Mouse (Mus musculus) embryonic fibroblast, embryonic 13.5 days (primary cell): Measurements from ENCODE around the gene Snorc. TPM values are rescaled to one million over a fixed set of nuclear protein-coding genes. Genes with fewer than 3 reads are reported as not detected.
"Not testable (repeated sequence)": the region's sequence is repeated elsewhere in the genome, so short reads cannot be mapped to it uniquely, and the experiment has no call there.

ENCODE experiments used
- H3K27ac ChIP-seq: 2 replicates; pipeline ENCODE4 v1.5.1; 2012; ENCODE audit warnings: low read length, control low read depth, inconsistent platforms; ENCODE audit not compliant: insufficient read depth
- H3K4me1 ChIP-seq: 2 replicates; pipeline ENCODE4 v1.6.1; 2011; ENCODE audit warnings: low read length; ENCODE audit not compliant: control insufficient read depth, insufficient read depth
- H3K4me3 ChIP-seq: 2 replicates; pipeline ENCODE4 v1.5.1; 2011; ENCODE audit warnings: mild to moderate bottlenecking, control low read depth, low read length; ENCODE audit not compliant: insufficient read depth
- CTCF ChIP-seq: IDR thresholded peaks from 2 replicates; pipeline ENCODE4 v1.5.1; 2011; ENCODE audit warnings: mild to moderate bottlenecking, control low read depth, low read length, moderate library complexity, borderline replicate concordance; ENCODE audit not compliant: insufficient read depth
- POLR2A ChIP-seq: IDR thresholded peaks from 2 replicates; pipeline ENCODE4 v1.6.1; 2011; ENCODE audit warnings: low read depth, mild to moderate bottlenecking, control low read depth, low read length, moderate library complexity
- polyA plus RNA-seq: library from polyadenylated mRNA; stranded (reverse); fragments of >200 nt; gene quantifications from 2 replicates; pipeline ENCODE4 v1.2.4, GENCODE M21; 2011; ENCODE audit warnings: low read depth; ENCODE audit not compliant: missing spikeins, insufficient read length

Snorc gene
- not detected in 2 replicates for polyA plus RNA-seq

DNA sequence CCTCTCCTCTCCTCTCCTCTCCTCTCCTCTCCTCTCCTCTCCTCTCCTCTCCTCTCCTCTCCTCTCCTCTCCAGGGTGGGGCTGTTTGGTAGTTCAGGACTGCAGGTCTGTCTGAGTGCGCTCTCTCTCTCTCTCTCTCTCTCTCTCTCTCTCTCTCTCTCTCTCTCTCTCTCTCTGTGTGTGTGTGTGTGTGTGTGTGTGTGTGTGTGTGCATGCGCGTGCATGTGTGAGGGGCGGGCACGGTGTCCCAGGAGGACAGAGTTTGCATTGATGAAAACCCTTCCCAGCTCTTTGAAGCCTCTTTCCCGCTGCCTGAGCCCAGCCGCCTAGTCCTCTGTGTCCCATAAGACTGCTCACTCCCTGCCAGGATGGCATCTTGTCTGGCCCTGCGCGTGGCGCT, at the start of gene Snorc:
Snorc (plus strand) TSS at position 301 of the 400 bp plus-strand sequence.
- not testable (repeated sequence) for H3K4me1 ChIP-seq, H3K4me3 ChIP-seq, H3K27ac ChIP-seq

DNA sequence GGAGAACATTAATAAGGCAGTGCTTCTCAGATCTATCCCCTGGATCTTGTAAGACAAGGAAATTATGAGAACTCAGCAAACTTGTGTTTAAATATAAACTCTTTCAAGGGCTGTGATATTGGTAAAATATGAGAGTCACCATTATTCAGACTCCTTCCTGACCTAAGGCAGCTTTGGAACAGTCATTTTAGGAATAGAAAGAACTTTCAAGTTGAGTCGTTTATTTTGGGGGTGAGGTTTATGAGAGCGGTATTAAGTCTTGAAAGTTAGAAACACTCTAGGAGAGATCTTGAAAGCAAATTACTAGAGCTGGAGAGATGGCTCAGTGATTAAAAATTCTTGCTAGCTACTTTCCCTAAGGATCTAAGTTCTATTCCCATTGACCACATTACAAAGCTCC, 34.9 kb upstream of the Snorc start:
- H3K27ac ChIP-seq: no peak overlapping the region
- H3K4me1 ChIP-seq: no peaks in the 10 kb centered on the region
- H3K4me3 ChIP-seq: no peak overlapping the region
- TF ChIP-seq POLR2A (no peak), CTCF (no peak)

DNA sequence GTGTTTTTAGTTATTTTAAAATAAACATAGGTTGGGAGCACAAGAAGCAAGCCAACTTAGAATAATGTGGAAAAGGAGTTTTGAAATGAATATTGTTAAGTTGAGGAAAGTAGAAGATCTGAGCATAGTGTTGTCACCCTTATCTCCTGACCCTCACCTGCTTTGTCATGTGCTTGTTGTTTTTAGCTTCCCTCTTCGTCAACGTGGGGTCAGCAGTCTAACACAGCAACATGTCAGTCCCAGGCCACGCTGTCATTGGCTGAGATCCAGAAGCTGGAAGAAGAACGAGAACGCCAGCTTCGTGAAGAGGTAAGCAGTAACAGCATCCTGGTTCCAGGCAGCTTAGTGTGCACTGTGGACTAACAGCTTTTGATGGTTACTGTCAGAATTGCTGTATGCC, 33.5 kb upstream of the Snorc start:
- H3K27ac ChIP-seq: no peak overlapping the region
- H3K4me1 ChIP-seq: no peaks in the 10 kb centered on the region
- no peak overlapping the region for H3K4me3 ChIP-seq
- TF ChIP-seq POLR2A: no peak
- TF ChIP-seq CTCF: no peak

DNA sequence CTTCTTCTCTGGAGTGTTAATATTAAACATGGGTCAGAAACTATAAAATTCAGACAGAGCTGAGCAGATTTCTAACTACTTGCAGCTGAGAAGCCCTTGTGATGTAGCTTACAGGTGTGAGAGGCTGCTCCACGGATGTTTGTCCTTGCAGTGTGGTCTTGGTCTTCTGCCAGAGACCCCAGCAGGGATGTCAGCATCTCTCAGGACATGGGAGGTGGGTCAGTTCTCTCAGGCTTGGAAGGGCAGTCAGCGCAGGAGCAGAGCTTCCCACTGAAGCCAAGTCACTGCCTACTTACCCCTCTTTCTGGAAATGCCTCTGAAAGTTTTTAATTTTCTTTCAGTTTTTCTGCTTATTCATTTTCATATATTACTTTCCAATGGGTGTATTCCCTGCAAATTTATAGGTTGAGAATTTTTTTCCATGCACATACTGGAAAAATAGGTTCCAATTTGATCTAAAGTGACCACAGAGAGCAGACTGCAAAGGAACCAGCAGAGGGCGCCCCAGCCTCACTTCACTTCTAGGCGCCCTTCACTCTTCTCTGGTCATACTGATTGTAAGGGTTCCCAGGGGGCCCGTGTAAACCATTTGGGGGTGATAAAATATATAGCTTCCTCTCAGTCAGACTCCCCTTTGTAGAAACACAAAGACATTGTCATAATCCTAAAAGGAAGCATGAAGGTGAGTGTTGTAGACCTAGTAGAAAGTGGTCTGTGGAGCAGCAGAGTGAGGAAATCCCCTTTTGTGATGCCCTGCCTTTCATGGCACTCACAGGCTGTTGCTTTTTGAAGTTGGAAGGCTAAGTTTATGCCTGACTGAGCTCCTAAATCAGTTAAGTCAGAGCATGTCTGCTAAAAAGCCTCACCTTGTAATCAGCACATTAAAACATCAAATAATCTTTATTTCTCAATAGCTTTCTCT, 22.6 kb upstream of the Snorc start:
- no peak overlapping the region for H3K27ac ChIP-seq
- H3K4me1 ChIP-seq: no peaks in the 10 kb centered on the region
- peak; percentile 44; the same call in 1 of the 2 replicates for TF ChIP-seq CTCF
- no peak for TF ChIP-seq POLR2A
- H3K4me3 ChIP-seq: no peak overlapping the region

DNA sequence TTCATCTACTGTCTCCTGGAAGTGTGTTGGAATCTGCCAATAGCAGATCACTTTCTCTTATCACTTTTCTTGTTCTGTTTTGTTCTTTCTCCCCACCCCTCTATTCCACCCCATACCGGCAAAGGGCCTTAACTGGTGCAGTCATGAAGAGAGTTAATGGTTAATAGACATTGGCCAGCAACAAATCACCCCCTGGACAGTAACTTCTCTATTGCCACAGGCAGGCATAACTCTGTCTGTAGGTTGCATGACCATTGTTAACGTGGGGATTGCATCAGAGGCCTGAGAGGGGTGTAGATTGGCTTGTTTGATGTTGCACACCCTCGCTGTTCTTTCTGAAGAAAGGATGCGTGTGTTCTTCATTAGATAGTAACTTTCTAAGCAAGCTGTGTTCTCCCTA, 20.6 kb upstream of the Snorc start:
- Histone ChIP-seq H3K27ac (no peak overlapping the region), H3K4me1 (no peaks in the 10 kb centered on the region), H3K4me3 (no peak overlapping the region)
- no peak for TF ChIP-seq POLR2A
- no peak for TF ChIP-seq CTCF

DNA sequence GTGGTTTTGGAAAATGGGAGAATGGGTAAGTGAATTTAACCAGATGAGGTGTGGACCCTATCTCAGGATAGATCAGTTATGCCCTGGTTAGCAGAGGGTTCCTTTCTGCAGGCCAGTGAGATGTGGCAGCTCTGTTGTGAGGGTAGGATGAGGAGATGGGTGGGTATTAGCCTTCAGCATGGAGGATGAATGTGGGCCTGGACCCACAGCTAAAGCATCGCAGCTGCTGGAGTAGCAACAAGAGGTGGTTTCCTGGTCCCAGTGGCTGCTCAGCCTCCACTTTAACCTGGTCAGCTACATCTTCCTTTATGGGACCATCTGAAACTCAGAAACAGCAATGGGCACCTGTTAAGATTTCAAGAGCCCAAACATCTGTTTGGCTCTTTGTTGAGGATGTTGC, 13.6 kb upstream of the Snorc start:
- H3K27ac ChIP-seq: no peak overlapping the region
- H3K4me1 ChIP-seq: peaks cover 2% of the 10 kb centered on the region; the same call in 1 of the 2 replicates
- no peak overlapping the region for H3K4me3 ChIP-seq
- TF ChIP-seq CTCF (no peak), POLR2A (no peak)

DNA sequence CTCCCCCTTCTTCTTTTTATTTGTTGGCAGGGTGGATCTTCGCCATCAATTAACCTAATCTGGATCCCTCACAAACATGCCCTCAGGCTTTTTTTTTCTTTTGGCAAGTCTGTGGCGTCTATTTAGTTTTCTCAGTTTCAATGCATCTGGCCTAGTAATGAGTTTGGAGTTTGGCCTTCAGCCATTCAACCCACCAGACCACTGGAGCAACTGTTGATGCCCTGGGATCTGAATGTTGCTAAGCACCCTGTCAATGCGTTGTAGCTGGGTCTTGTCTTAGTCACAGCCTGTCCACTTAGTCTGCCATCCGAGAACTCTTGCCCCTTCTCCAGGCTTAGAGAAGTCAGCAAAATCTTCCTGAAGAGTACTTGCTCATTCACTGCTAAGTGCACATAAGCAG, 12.0 kb upstream of the Snorc start:
- no peak overlapping the region for H3K4me3 ChIP-seq
- no peak overlapping the region for H3K27ac ChIP-seq
- no peak for TF ChIP-seq CTCF
- no peak for TF ChIP-seq POLR2A
- H3K4me1 ChIP-seq: peaks cover 2% of the 10 kb centered on the region; the same call in 1 of the 2 replicates

DNA sequence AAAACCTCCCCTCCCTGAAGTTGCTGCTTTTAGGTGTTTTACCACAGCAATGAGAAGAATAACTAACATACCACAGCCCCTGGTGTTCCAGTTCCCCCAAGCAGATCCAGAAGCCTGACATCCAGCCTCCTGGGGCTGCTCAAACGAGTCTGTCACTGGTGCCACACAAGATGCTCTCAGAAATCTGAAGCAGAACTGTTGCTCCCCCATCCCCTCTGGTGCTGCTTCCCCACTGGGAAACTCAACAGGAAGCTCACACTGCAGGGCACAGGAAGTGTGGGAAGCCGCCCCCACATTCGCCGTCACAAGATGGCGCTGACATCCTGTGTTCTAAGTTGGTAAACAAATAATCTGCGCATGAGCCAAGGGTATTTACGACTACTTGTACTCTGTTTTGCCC, 10.2 kb upstream of the Snorc start:
- H3K27ac ChIP-seq, H3K4me1 ChIP-seq, H3K4me3 ChIP-seq: not testable (repeated sequence)

DNA sequence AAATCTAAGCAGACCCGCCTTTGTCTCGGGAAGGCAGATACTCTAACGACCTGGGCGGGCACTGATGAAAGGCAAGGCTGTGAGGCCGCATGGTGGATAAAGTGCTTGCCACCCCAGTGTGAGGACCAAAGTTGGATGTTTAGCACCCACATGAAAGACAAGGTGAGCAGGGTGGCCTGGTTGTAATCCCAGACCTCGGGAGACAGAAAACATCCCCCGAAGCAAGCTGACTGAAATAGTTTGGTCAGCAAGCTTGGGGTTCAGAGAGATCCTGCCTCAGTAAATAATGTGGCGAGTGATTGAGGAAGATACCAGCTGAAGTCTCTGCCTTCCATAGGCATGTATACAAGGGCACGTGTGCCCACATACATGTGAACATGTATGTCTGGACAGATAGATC, 2.6 kb upstream of the Snorc start:
- Histone ChIP-seq H3K27ac (no peak overlapping the region), H3K4me1 (no peaks in the 10 kb centered on the region)
- TF ChIP-seq POLR2A (no peak), CTCF (no peak)

DNA sequence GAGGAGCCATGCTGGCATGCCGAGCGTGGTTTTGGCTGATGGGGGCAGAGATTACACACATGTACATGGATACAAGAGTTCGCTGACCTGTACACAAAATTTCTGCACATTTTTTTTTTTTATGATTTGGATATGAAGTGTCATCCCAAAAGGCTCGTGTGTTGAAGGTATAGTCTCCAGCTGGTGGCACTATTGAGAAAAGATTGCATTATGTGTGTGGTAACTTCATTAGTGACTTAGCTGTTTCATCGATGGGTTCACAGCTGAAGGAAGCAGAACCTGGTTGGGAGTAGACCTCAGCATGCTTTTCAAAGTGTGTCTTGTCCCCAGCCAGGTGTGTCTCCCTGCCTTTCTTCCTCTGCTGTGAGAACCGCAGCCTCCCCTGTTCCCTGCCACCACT, 1.8 kb upstream of the Snorc start:
- Histone ChIP-seq H3K4me1 (no peaks in the 10 kb centered on the region), H3K4me3 (no peak overlapping the region), H3K27ac (no peak overlapping the region)
- TF ChIP-seq POLR2A: no peak
- no peak for TF ChIP-seq CTCF

More for the DNA sequence above, 2.6 kb upstream of the Snorc start:
- H3K4me3 ChIP-seq: no peak overlapping the region
